Mouse (Mus musculus) embryonic facial prominence, embryonic 12.5 days (tissue): Measurements from ENCODE around the gene Rbm33. TPM values are rescaled to one million over a fixed set of nuclear protein-coding genes. Genes with fewer than 3 reads are reported as not detected.
A peak's percentile ranks its signal among the peaks of the same experiment; 100 is the strongest.

ENCODE experiments used
- ATAC-seq: fragments of 200-750 bp; cut with Nextera tagmentation; 2 replicates; pipeline ENCODE4 v1.8.0; 2017; ENCODE audit not compliant: insufficient number of reproducible peaks, insufficient read depth, low FRiP score, low TSS enrichment
- H3K27ac ChIP-seq: fragments of 300-500 bp; sonication (generic); 2 replicates; pipeline ENCODE4 v1.5.1; 2016; ENCODE audit warnings: mild to moderate bottlenecking
- H3K27me3 ChIP-seq: fragments of 300-500 bp; sonication (generic); 2 replicates; pipeline ENCODE4 v1.6.1; 2016; ENCODE audit warnings: mild to moderate bottlenecking, moderate library complexity
- H3K36me3 ChIP-seq: fragments of 300-500 bp; sonication (generic); 2 replicates; pipeline ENCODE4 v1.6.1; 2016; ENCODE audit warnings: mild to moderate bottlenecking
- H3K4me1 ChIP-seq: fragments of 300-500 bp; sonication (generic); 2 replicates; pipeline ENCODE4 v1.6.1; 2016
- H3K4me2 ChIP-seq: fragments of 300-500 bp; sonication (generic); replicated peaks from 2 replicates; pipeline ENCODE4 v1.6.1; 2016; ENCODE audit warnings: mild to moderate bottlenecking, moderate library complexity
- H3K4me3 ChIP-seq: fragments of 300-500 bp; sonication (generic); 2 replicates; pipeline ENCODE4 v1.5.1; 2016; ENCODE audit warnings: mild to moderate bottlenecking
- H3K9ac ChIP-seq: fragments of 300-500 bp; sonication (generic); 2 replicates; pipeline ENCODE4 v1.6.1; 2016; ENCODE audit warnings: mild to moderate bottlenecking, moderate library complexity
- H3K9me3 ChIP-seq: fragments of 300-500 bp; sonication (generic); 2 replicates; pipeline ENCODE4 v1.6.1; 2016; ENCODE audit warnings: mild to moderate bottlenecking, moderate library complexity
- WGBS: fragments of 180-500 bp; shearing (Covaris S2); methylation state at CpG from one replicate; pipeline ENCODE4 v1.1.7; 2016; 5-methylcytosine and 5-hydroxymethylcytosine counted together
- polyA plus RNA-seq: library from polyadenylated mRNA; unstranded; fragments of >200 nt; fragmentation: Nextera tagmentation; extraction: Ambion mirVana; gene quantifications from 2 replicates; pipeline ENCODE4 v1.2.1, GENCODE M21; 2016

Rbm33 gene
- polyA plus RNA-seq, 1 experiment from 2014 or later = 17.6 TPM

- H3K4me3 ChIP-seq = no peak overlapping the region
- H3K9me3 ChIP-seq = no peaks in the 10 kb centered on the region
- no peaks in the 10 kb centered on the region for H3K4me1 ChIP-seq
- no peaks in the 10 kb centered on the region for H3K27me3 ChIP-seq
- H3K27ac ChIP-seq = no peak overlapping the region
- H3K9ac ChIP-seq = no peak overlapping the region
- no peak overlapping the region for H3K4me2 ChIP-seq
- ATAC-seq = no peak
- H3K36me3 ChIP-seq = peaks cover 82% of the 10 kb centered on the region
These were observed 99.1 kb downstream of the Rbm33 start for GRCm38 (mm10) chr5:28416029-28416428.

- no peak overlapping the region for H3K4me2 ChIP-seq
- H3K27ac ChIP-seq = no peak overlapping the region
- no peaks in the 10 kb centered on the region for H3K4me1 ChIP-seq
- no peak overlapping the region for H3K9ac ChIP-seq
- 88% methylated on average over 10 of the region's 10 CpGs for WGBS
- no peaks in the 10 kb centered on the region for H3K9me3 ChIP-seq
- no peak for ATAC-seq
- H3K4me3 ChIP-seq = no peak overlapping the region
- H3K36me3 ChIP-seq = peaks cover 58% of the 10 kb centered on the region
- H3K27me3 ChIP-seq = no peaks in the 10 kb centered on the region
These were observed 101.8 kb downstream of the Rbm33 start for GRCm38 (mm10) chr5:28418734-28419133.

- 0 out of 2 replicates have a peak, but pooled peaks have one; percentile 22 for ATAC-seq
- 89% methylated on average over 12 of the region's 12 CpGs for WGBS
- H3K36me3 ChIP-seq = peaks cover 48% of the 10 kb centered on the region
These were observed 102.8 kb downstream of the Rbm33 start for GRCm38 (mm10) chr5:28419640-28420265.

GRCm38 (mm10) chr5:28423781-28424180 lies 106.9 kb downstream of the Rbm33 start:
- WGBS = 52% methylated on average over 4 of the region's 4 CpGs
- no peaks in the 10 kb centered on the region for H3K4me1 ChIP-seq
- no peak overlapping the region for H3K4me2 ChIP-seq
- H3K27ac ChIP-seq = no peak overlapping the region
- 0 out of 2 replicates have a peak, but pooled peaks cover 12% of the 10 kb centered on the region for H3K36me3 ChIP-seq
- no peak overlapping the region for H3K4me3 ChIP-seq
- H3K9ac ChIP-seq = no peak overlapping the region
- H3K9me3 ChIP-seq = no peaks in the 10 kb centered on the region
- ATAC-seq = no peak
- H3K27me3 ChIP-seq = no peaks in the 10 kb centered on the region

More at GRCm38 (mm10) chr5:28419640-28420265, 102.8 kb downstream of the Rbm33 start:
- H3K9me3 ChIP-seq = no peaks in the 10 kb centered on the region
- H3K9ac ChIP-seq = no peak overlapping the region
- H3K4me3 ChIP-seq = no peak overlapping the region
- no peak overlapping the region for H3K4me2 ChIP-seq
- no peak overlapping the region for H3K27ac ChIP-seq
- no peaks in the 10 kb centered on the region for H3K4me1 ChIP-seq
- no peaks in the 10 kb centered on the region for H3K27me3 ChIP-seq

- Histone ChIP-seq H3K4me1 (no peaks in the 10 kb centered on the region), H3K4me3 (no peak overlapping the region), H3K27me3 (no peaks in the 10 kb centered on the region), H3K9ac (no peak overlapping the region), H3K27ac (no peak overlapping the region), H3K9me3 (no peaks in the 10 kb centered on the region), H3K36me3 (no peaks in the 10 kb centered on the region), H3K4me2 (no peak overlapping the region)
- 89% methylated on average over 9 of the region's 9 CpGs for WGBS
- ATAC-seq = no peak
These were observed 109.0 kb downstream of the Rbm33 start for GRCm38 (mm10) chr5:28425926-28426325.

- ATAC-seq = no peak
- 58% methylated on average over 3 of the region's 3 CpGs for WGBS
These were observed 133.4 kb downstream of the Rbm33 start for GRCm38 (mm10) chr5:28450126-28450890.

GRCm38 (mm10) chr5:28451053-28451638 lies 134.2 kb downstream of the Rbm33 start:
- ATAC-seq = peak; percentile 64
- H3K27me3 ChIP-seq = peaks cover 12% of the 10 kb centered on the region
- WGBS = 33% methylated on average over 6 of the region's 6 CpGs
- no peaks in the 10 kb centered on the region for H3K36me3 ChIP-seq
- no peak overlapping the region for H3K4me3 ChIP-seq
- H3K27ac ChIP-seq = no peak overlapping the region
- H3K4me2 ChIP-seq = no peak overlapping the region
- H3K9ac ChIP-seq = no peak overlapping the region
- no peaks in the 10 kb centered on the region for H3K9me3 ChIP-seq
- no peaks in the 10 kb centered on the region for H3K4me1 ChIP-seq

More at GRCm38 (mm10) chr5:28450126-28450890, 133.4 kb downstream of the Rbm33 start:
- Histone ChIP-seq H3K4me1 (no peaks in the 10 kb centered on the region), H3K27me3 (peaks cover 4% of the 10 kb centered on the region; the same call in 1 of the 2 replicates), H3K36me3 (no peaks in the 10 kb centered on the region), H3K4me2 (no peak overlapping the region), H3K9ac (no peak overlapping the region), H3K4me3 (no peak overlapping the region), H3K9me3 (no peaks in the 10 kb centered on the region), H3K27ac (no peak overlapping the region)

GRCm38 (mm10) chr5:28453086-28453485 lies 136.2 kb downstream of the Rbm33 start:
- no peak overlapping the region for H3K9ac ChIP-seq
- ATAC-seq = no peak
- H3K4me1 ChIP-seq = peaks cover 5% of the 10 kb centered on the region; the same call in 1 of the 2 replicates
- no peaks in the 10 kb centered on the region for H3K36me3 ChIP-seq
- H3K27me3 ChIP-seq = peaks cover 26% of the 10 kb centered on the region
- H3K4me2 ChIP-seq = no peak overlapping the region
- no peak overlapping the region for H3K4me3 ChIP-seq
- 85% methylated on average over 5 of the region's 5 CpGs for WGBS
- H3K9me3 ChIP-seq = no peaks in the 10 kb centered on the region
- H3K27ac ChIP-seq = no peak overlapping the region

GRCm38 (mm10) chr5:28453523-28453922 lies 136.6 kb downstream of the Rbm33 start:
- Histone ChIP-seq H3K9me3 (no peaks in the 10 kb centered on the region), H3K4me2 (no peak overlapping the region), H3K27me3 (peaks cover 30% of the 10 kb centered on the region), H3K36me3 (no peaks in the 10 kb centered on the region), H3K4me3 (no peak overlapping the region), H3K9ac (no peak overlapping the region), H3K4me1 (peaks cover 9% of the 10 kb centered on the region; the same call in 1 of the 2 replicates), H3K27ac (no peak overlapping the region)
- 34% methylated on average over 3 of the region's 3 CpGs for WGBS
- no peak for ATAC-seq

- no peak overlapping the region for H3K27ac ChIP-seq
- H3K4me3 ChIP-seq = no peak overlapping the region
- ATAC-seq = no peak
- peaks cover 40% of the 10 kb centered on the region for H3K27me3 ChIP-seq
- no peaks in the 10 kb centered on the region for H3K36me3 ChIP-seq
- 85% methylated on average over 6 of the region's 6 CpGs for WGBS
- no peaks in the 10 kb centered on the region for H3K9me3 ChIP-seq
- H3K9ac ChIP-seq = no peak overlapping the region
- peaks cover 10% of the 10 kb centered on the region; the same call in 1 of the 2 replicates for H3K4me1 ChIP-seq
- H3K4me2 ChIP-seq = no peak overlapping the region
These were observed 137.6 kb downstream of the Rbm33 start for GRCm38 (mm10) chr5:28454546-28454945.

GRCm38 (mm10) chr5:28455721-28456120 lies 138.8 kb downstream of the Rbm33 start:
- Histone ChIP-seq H3K9me3 (no peaks in the 10 kb centered on the region), H3K4me1 (peaks cover 17% of the 10 kb centered on the region; the same call in 1 of the 2 replicates), H3K27ac (no peak overlapping the region), H3K4me2 (no peak overlapping the region), H3K4me3 (no peak overlapping the region), H3K9ac (no peak overlapping the region), H3K27me3 (peaks cover 52% of the 10 kb centered on the region), H3K36me3 (no peaks in the 10 kb centered on the region)
- WGBS = 82% methylated on average over 5 of the region's 5 CpGs
- ATAC-seq = no peak

- H3K4me2 ChIP-seq = no peak overlapping the region
- no peaks in the 10 kb centered on the region for H3K36me3 ChIP-seq
- peaks cover 17% of the 10 kb centered on the region; the same call in 1 of the 2 replicates for H3K4me1 ChIP-seq
- no peak overlapping the region for H3K27ac ChIP-seq
- no peak for ATAC-seq
- peaks cover 58% of the 10 kb centered on the region for H3K27me3 ChIP-seq
- no peak overlapping the region for H3K4me3 ChIP-seq
- no peaks in the 10 kb centered on the region for H3K9me3 ChIP-seq
- WGBS = 75% methylated on average over 1 of the region's 1 CpGs
- no peak overlapping the region for H3K9ac ChIP-seq
These were observed 139.4 kb downstream of the Rbm33 start for GRCm38 (mm10) chr5:28456366-28456765.
